Mouse (Mus musculus) intestine, embryonic 14.5 days (tissue): Measurements from ENCODE around the gene Msn. TPM values are rescaled to one million over a fixed set of nuclear protein-coding genes. Genes with fewer than 3 reads are reported as not detected.

ENCODE experiments used
- ATAC-seq: fragments of 200-750 bp; cut with Nextera tagmentation; replicated peaks from 2 replicates; pipeline ENCODE4 v1.8.0; 2017; ENCODE audit warnings: low read depth, moderate number of reproducible peaks, moderate TSS enrichment, moderate library complexity; ENCODE audit not compliant: low FRiP score, low TSS enrichment
- DNase-seq: peaks from one replicate; pipeline ENCODE4 v3.0.0-alpha.2; 2018; ENCODE audit warnings: low spot score
- H3K27ac ChIP-seq: fragments of 300-500 bp; sonication (generic); 2 replicates; pipeline ENCODE4 v1.5.1; 2014; ENCODE audit warnings: low read depth, mild to moderate bottlenecking, control low read depth
- H3K27me3 ChIP-seq: fragments of 300-500 bp; sonication (generic); replicated peaks from 2 replicates; pipeline ENCODE4 v1.6.1; 2014; ENCODE audit warnings: low read length, control low read depth; ENCODE audit not compliant: control insufficient read depth, insufficient read depth
- H3K36me3 ChIP-seq: fragments of 300-500 bp; sonication (generic); 2 replicates; pipeline ENCODE4 v1.6.1; 2014; ENCODE audit warnings: low read length, control low read depth; ENCODE audit not compliant: control insufficient read depth, insufficient read depth
- H3K4me1 ChIP-seq: fragments of 300-500 bp; sonication (generic); replicated peaks from 2 replicates; pipeline ENCODE4 v1.6.1; 2014; ENCODE audit warnings: low read length, control low read depth, mixed read lengths; ENCODE audit not compliant: control insufficient read depth, insufficient read depth
- H3K4me2 ChIP-seq: fragments of 300-500 bp; sonication (generic); 2 replicates; pipeline ENCODE4 v1.6.1; 2014; ENCODE audit warnings: low read length
- H3K4me3 ChIP-seq: fragments of 300-500 bp; sonication (generic); 2 replicates; pipeline ENCODE4 v1.5.1; 2014; ENCODE audit warnings: low read depth, low read length, control low read depth, mixed read lengths
- H3K9ac ChIP-seq: fragments of 300-500 bp; sonication (generic); 2 replicates; pipeline ENCODE4 v1.6.1; 2014; ENCODE audit warnings: mild to moderate bottlenecking, low read length
- H3K9me3 ChIP-seq: fragments of 300-500 bp; sonication (generic); 2 replicates; pipeline ENCODE4 v1.6.1; 2016; ENCODE audit warnings: low read length, control low read depth; ENCODE audit not compliant: control insufficient read depth
- WGBS: fragments of 180-500 bp; shearing (Covaris S2); extraction: QIAGEN DNeasy Blood & Tissue Kit; methylation state at CpG from one replicate; pipeline ENCODE4 v1.1.7; 2014; 5-methylcytosine and 5-hydroxymethylcytosine counted together
- polyA plus RNA-seq: library from polyadenylated mRNA; unstranded; fragments of >200 nt; fragmentation: Nextera tagmentation; extraction: Ambion mirVana; gene quantifications from 2 replicates; pipeline ENCODE4 v1.2.1, GENCODE M21; 2014

Msn gene
- 80.4 and 87.9 TPM in 2 replicates for polyA plus RNA-seq

DNA sequence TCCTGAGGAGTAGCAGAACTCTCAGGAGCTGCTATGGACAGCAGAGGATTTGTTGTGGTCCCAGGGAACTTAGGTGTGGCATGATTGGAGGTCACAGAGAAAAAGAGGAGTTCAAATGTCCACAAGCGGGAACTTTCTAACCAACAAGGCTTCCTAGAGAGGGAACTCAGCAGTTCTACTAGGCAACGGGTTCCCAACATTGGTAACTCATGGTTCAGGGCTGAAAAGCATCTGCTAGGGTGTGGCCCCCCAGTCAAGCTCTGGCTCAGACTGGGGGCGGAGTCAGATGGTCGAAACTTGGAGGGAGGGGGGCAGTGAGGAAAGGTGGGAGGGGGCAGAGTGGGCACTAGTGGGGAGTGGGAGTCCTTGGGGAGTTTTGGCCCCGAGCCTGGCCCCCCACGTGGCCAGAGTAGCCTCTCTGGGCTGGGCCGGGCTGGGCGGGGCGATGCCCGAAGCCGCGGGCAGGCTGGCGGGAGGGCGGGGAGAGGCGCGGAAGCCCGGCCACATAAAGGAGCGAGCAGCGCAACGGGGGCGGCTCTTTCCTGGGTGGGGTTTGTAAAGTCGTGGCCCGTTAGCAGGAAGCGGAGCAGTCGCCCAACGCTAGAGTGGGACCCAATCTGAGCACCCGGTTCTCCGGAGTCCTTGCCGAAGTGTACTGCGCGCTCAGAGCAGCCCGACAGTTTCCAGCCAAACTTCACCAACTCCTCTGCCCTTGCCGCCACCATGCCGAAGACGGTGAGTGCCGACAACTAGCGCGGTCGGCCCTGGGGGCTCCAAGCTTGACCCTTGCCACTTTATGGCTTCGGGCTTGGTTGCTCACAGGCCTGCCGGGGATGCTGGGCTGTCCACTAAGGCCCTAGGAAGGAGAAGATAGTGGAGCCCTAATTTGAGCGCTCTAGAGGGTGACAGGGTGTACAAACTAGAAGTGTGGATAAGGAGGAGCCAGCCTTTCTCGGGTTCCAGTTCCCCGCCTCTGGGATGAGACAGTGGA lies at the start of gene Msn:
Msn (plus strand) TSS at position 534 of the 991 bp plus-strand sequence.
- ATAC-seq (peak; percentile 85), DNase-seq (peak; percentile 64)

DNA sequence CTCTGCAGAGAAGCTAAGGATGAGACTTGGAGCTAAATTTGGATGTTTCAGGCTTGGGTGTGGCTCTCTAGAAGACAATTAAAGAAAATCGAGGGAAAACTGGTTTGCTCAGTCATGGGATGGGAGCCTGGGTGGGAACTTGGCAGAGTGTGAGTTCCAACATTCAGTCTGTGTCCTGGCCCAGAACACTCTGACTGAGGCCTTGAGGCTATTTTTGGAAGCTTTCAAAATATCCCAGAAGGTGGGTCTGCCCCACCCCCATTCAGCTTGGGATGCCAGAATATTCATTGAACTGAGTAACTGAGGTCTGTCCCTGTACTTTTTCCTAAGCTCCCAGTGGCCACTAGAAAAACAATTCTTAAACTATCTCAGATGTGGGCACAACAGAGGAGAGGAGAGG lies 43.0 kb upstream of the Msn start:
- no peak for ATAC-seq
- Histone ChIP-seq H3K4me3 (no peak overlapping the region), H3K9me3 (no peaks in the 10 kb centered on the region), H3K27me3 (no peaks in the 10 kb centered on the region), H3K4me2 (no peak overlapping the region), H3K27ac (no peak overlapping the region), H3K9ac (no peak overlapping the region), H3K36me3 (no peaks in the 10 kb centered on the region), H3K4me1 (no peaks in the 10 kb centered on the region)
- no peak for DNase-seq
- 81% methylated on average over 1 of the region's 1 CpGs for WGBS

More for the DNA sequence above, at the start of gene Msn:
- Histone ChIP-seq H3K9ac (peak within 1 kb of the TSS; percentile 53), H3K36me3 (no peaks in the 10 kb centered on the region), H3K4me1 (no peaks in the 10 kb centered on the region), H3K9me3 (no peaks in the 10 kb centered on the region), H3K27me3 (no peaks in the 10 kb centered on the region), H3K4me2 (peak within 1 kb of the TSS; percentile 52), H3K27ac (no peak within 1 kb of the TSS), H3K4me3 (peak within 1 kb of the TSS; percentile 51)
- WGBS, result 29% methylated on average over 24 of the region's 44 CpGs

GRCm38 (mm10) chrX:96077747-96078146 lies 18.1 kb upstream of the Msn start:
- no peak for DNase-seq
- no peak overlapping the region for H3K4me3 ChIP-seq
- no peak overlapping the region for H3K27ac ChIP-seq
- H3K36me3 ChIP-seq, result no peaks in the 10 kb centered on the region
- H3K4me2 ChIP-seq, result no peak overlapping the region
- no peak for ATAC-seq
- no peak overlapping the region for H3K9ac ChIP-seq
- no peaks in the 10 kb centered on the region for H3K9me3 ChIP-seq
- H3K4me1 ChIP-seq, result no peaks in the 10 kb centered on the region
- H3K27me3 ChIP-seq, result 0 out of 2 replicates have a peak, but pooled peaks cover 2% of the 10 kb centered on the region

GRCm38 (mm10) chrX:96086259-96086658 lies 9.6 kb upstream of the Msn start:
- Histone ChIP-seq H3K36me3 (no peaks in the 10 kb centered on the region), H3K4me2 (no peak overlapping the region), H3K27me3 (no peaks in the 10 kb centered on the region), H3K4me3 (no peak overlapping the region), H3K9me3 (no peaks in the 10 kb centered on the region), H3K9ac (no peak overlapping the region), H3K4me1 (no peaks in the 10 kb centered on the region), H3K27ac (no peak overlapping the region)
- DNase-seq, result no peak
- 51% methylated on average over 2 of the region's 2 CpGs for WGBS
- no peak for ATAC-seq

DNA sequence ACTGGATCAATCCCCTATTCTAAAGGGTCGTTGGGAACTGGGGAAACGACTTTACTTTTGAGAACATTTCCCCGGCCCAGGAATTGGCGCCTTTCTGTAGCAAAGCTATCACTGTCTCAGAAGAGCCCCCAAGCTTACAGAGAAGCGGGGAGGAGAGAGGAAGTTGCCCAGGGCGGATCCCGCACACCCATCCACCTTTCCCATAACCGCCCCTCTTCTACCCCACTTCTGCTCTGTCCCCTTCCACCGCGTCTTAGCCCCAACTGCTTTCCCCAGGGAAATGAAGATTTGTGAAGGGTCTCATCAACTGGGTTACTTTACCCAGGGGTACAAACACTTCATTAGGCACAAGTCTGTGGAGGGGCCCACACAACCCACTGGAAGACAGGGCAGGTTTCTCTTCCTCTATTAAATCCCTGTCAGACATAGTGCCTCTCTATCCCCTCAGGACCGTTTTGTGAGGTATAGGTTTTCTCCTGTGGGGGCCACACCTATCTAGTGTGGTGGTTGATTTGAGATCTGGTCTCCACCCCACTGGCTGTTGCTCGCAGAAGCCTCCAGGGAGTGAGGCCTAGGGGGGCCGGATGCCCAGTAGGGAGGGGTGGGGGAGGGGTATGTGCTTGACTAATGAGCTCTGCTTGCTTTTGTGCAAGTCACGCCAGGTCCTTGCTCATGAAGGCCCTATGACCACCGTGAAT lies 820 bp downstream of the Msn start:
- no peak overlapping the region for H3K27ac ChIP-seq

GRCm38 (mm10) chrX:96097491-96097970 lies 1.7 kb downstream of the Msn start:
- Histone ChIP-seq H3K27ac (no peak overlapping the region), H3K36me3 (no peaks in the 10 kb centered on the region), H3K4me1 (no peaks in the 10 kb centered on the region), H3K4me3 (peak overlapping the region; percentile 51), H3K9ac (no peak overlapping the region), H3K4me2 (peak overlapping the region; percentile 52), H3K9me3 (no peaks in the 10 kb centered on the region), H3K27me3 (no peaks in the 10 kb centered on the region)
- DNase-seq (no peak), ATAC-seq (no peak)
- 52% methylated on average over 5 of the region's 5 CpGs for WGBS

More for the DNA sequence above, 820 bp downstream of the Msn start:
- ATAC-seq, result peak; percentile 56
- Histone ChIP-seq H3K4me1 (no peaks in the 10 kb centered on the region), H3K9me3 (no peaks in the 10 kb centered on the region), H3K4me3 (peak overlapping the region; percentile 51), H3K27me3 (no peaks in the 10 kb centered on the region), H3K9ac (peak overlapping the region; percentile 53), H3K4me2 (peak overlapping the region; percentile 52), H3K36me3 (no peaks in the 10 kb centered on the region)
- 15% methylated on average over 15 of the region's 15 CpGs for WGBS
- DNase-seq, result no peak

DNA sequence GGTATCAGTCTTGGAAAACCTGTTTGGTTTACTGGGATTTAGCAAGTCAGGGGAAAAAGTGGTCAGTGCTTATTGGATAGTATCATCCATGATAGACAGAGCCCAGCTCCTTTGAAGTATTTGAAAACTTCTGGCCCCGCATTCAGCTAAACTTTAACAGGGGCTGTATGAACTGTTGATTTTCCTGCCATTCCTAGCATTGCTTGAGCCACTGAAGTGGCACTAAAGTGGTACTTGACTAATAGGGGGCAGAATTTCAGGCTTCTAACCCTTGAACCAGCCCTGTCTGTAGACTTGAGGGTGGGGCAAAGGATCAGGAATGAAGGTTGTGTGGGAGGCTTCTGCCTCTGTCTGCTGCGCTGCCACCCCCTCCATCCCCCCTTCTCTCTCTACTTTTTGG lies 3.2 kb downstream of the Msn start:
- Histone ChIP-seq H3K27me3 (no peaks in the 10 kb centered on the region), H3K4me3 (no peak overlapping the region), H3K27ac (no peak overlapping the region), H3K4me1 (no peaks in the 10 kb centered on the region), H3K9ac (no peak overlapping the region), H3K9me3 (no peaks in the 10 kb centered on the region), H3K4me2 (no peak overlapping the region), H3K36me3 (no peaks in the 10 kb centered on the region)
- DNase-seq, result no peak
- 78% methylated on average over 2 of the region's 2 CpGs for WGBS
- no peak for ATAC-seq

- H3K36me3 ChIP-seq, result no peaks in the 10 kb centered on the region
- no peak overlapping the region for H3K9ac ChIP-seq
- H3K4me3 ChIP-seq, result no peak overlapping the region
- WGBS, result 55% methylated on average over 3 of the region's 3 CpGs
- no peaks in the 10 kb centered on the region for H3K9me3 ChIP-seq
- DNase-seq (no peak), ATAC-seq (no peak)
- no peak overlapping the region for H3K4me2 ChIP-seq
- no peaks in the 10 kb centered on the region for H3K27me3 ChIP-seq
- H3K27ac ChIP-seq, result no peak overlapping the region
- H3K4me1 ChIP-seq, result no peaks in the 10 kb centered on the region
Measured at GRCm38 (mm10) chrX:96107427-96108291, 11.8 kb downstream of the Msn start.
